Mouse (Mus musculus) megakaryocyte, embryonic 14.5 days (primary cell): ENCODE results near the gene Ces5a.

Experiments used
- FLI1 ChIP-seq: IDR thresholded peaks from 2 replicates; pipeline ENCODE4 v1.6.1; 2012; ENCODE audit warnings: low read length, inconsistent platforms, mixed read lengths
- GATA1 ChIP-seq: IDR thresholded peaks from 3 replicates; pipeline ENCODE4 v1.6.1; 2012; ENCODE audit warnings: mixed read lengths, low read length, inconsistent platforms, borderline replicate concordance

DNA sequence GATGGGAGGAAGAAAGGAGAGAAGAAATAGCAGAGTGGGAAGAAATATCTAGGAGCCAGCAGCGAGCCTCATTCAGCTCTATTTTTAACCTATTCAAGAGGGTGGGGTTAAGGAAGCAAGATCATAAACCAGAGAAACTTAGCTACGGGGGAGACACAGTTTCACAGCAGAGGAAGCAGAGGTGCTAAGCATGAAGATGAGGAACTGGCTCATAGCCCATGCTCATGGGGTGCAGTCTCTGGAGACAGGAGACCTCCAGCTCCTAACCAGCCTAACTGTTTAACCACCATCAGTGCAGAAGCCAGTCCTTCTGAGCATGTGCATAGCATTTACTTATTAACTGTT is 34.5 kb upstream of the Ces5a start:
- TF ChIP-seq GATA1 (no peak), FLI1 (no peak)
